Mouse (Mus musculus) liver, postnatal 0 days (tissue): Measurements from ENCODE around the gene Pias4.

Source experiments
- CTCF ChIP-seq: sonication (generic); IDR thresholded peaks from 2 replicates; pipeline ENCODE4 v1.5.1; 2016; ENCODE audit warnings: antibody characterized with exemption, low read depth
- EP300 ChIP-seq: IDR thresholded peaks from 2 replicates; pipeline ENCODE4 v1.6.1; 2016; ENCODE audit warnings: antibody characterized with exemption, low read depth, mild to moderate bottlenecking

- TF ChIP-seq CTCF (no peak), EP300 (no peak)
Measured at GRCm38 (mm10) chr10:81216810-81217209, 49.1 kb upstream of the Pias4 start.
